Mouse (Mus musculus) neural tube, postnatal 0 days (tissue): Measurements from ENCODE around the gene Vmn1r65. TPM values are rescaled to one million over a fixed set of nuclear protein-coding genes. Genes with fewer than 3 reads are reported as not detected.

Experiments
- polyA plus RNA-seq: library from polyadenylated mRNA; unstranded; fragments of >200 nt; fragmentation: Nextera tagmentation; extraction: Ambion mirVana; gene quantifications from 2 replicates; pipeline ENCODE4 v1.2.1, GENCODE M21; 2015

Vmn1r65 gene
- not detected in 2 replicates for polyA plus RNA-seq

GRCm38 (mm10) chr7:6010910-6011309, at the start of gene Vmn1r65:
Gene Vmn1r65, minus strand, starts transcription at chr7:6011010.

GRCm38 (mm10) chr7:6044861-6045260, 34.1 kb upstream of the Vmn1r65 start, which contains the start of gene Nlrp4c:
Gene Nlrp4c, plus strand, starts transcription at chr7:6045161.

Other genes starting within 250 kb of the Vmn1r65 start
- not detected in 2 replicates for gene Vmn1r63, start 205.6 kb downstream of the Vmn1r65 start, polyA plus RNA-seq
- gene Vmn1r64, start 126.5 kb downstream of the Vmn1r65 start, polyA plus RNA-seq = not detected in 2 replicates
- not detected in 2 replicates for gene Nlrp4c, start 34.2 kb upstream of the Vmn1r65 start, polyA plus RNA-seq
- 44.1 and 51.8 TPM in 2 replicates for gene Zfp787, start 145.0 kb upstream of the Vmn1r65 start, polyA plus RNA-seq
- gene Zfp444, start 161.2 kb upstream of the Vmn1r65 start, polyA plus RNA-seq = 61.7 and 69.1 TPM in 2 replicates
- not detected in 2 replicates for gene Galp, start 186.1 kb upstream of the Vmn1r65 start, polyA plus RNA-seq
- gene Zscan5b, start 211.3 kb upstream of the Vmn1r65 start, polyA plus RNA-seq = not detected in 2 replicates
- gene Epp13, start 241.7 kb upstream of the Vmn1r65 start, polyA plus RNA-seq = 0.73 TPM in 1 of 2 replicates, not detected in the other